Mouse (Mus musculus) spleen, adult 12 weeks (tissue): ENCODE data around the gene Pabpc1l.
"Not testable (repeated sequence)": the region's sequence is repeated elsewhere in the genome, so short reads cannot be mapped to it uniquely, and the experiment has no call there.

Source experiments
- DNase-seq: peaks from one replicate; pipeline ENCODE4 v3.0.0; 2022; ENCODE audit warnings: low spot score

Pabpc1l gene

GRCm38 (mm10) chr2:164038407-164039028 is 13.3 kb downstream of the Pabpc1l start:
- DNase-seq = no peak

DNA sequence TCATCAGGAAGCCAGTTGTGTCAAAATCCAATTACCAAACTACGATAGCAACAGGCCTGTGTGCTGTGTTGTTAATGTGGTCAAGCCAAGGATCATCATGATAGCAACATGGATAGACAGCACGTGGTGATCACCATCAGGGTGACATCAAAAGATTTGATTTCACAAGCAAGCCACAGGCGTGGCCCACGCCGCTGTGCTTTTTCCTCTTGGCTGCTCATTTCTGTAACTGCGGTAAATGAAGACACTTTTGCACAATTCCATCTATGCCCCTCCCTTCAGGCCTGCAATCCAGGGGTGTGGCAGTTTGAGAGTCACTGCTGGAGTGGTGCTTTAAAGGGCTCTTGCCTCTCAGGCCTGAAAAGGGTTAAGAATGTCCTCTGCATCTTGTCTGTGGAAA is 15.7 kb downstream of the Pabpc1l start:
- DNase-seq = no peak

GRCm38 (mm10) chr2:164041523-164041922 is 16.3 kb downstream of the Pabpc1l start:
- no peak for DNase-seq

- DNase-seq = peak; percentile 15
Measured at GRCm38 (mm10) chr2:164047197-164047690, 22.0 kb downstream of the Pabpc1l start.

GRCm38 (mm10) chr2:164053767-164054166 is 28.5 kb downstream of the Pabpc1l start:
- DNase-seq = no peak

- no peak for DNase-seq
Measured at GRCm38 (mm10) chr2:164054671-164055070, 29.4 kb downstream of the Pabpc1l start.

GRCm38 (mm10) chr2:164059634-164060235 is 34.5 kb downstream of the Pabpc1l start:
- no peak for DNase-seq

DNA sequence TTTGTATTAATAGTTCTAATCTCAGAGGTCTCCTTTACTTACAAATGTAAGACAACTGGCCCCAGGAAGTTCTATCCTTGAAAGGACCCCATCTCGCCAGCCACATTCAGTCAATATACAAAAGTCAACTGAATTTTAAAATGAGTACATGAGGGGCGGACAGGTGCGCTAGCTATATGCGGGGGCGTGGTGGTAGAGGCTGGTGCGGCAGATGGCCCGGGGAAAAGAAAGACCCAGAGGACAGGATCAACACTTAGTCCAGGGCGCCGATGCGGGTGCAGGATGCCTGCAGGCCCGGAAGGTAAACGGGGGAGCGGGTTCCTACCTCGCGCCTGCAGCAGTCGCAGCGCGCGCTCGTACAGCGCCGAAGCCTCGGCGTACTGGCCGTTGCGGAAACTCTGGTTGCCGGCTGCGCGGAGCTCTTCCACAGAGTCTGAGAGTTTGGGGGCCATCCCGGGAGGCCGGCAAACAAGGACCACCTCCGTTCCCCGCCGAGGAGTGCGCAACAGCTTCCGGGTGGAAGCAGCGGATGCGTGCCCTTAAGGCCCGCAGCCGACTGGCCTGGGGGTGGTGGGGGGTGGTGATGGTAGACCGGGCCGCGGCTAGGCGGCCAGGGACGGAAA is 45.0 kb downstream of the Pabpc1l start, which contains the start of gene Stk4:
Stk4 (plus strand) TSS at position 181 of the 623 bp plus-strand sequence.
- DNase-seq = no peak

DNA sequence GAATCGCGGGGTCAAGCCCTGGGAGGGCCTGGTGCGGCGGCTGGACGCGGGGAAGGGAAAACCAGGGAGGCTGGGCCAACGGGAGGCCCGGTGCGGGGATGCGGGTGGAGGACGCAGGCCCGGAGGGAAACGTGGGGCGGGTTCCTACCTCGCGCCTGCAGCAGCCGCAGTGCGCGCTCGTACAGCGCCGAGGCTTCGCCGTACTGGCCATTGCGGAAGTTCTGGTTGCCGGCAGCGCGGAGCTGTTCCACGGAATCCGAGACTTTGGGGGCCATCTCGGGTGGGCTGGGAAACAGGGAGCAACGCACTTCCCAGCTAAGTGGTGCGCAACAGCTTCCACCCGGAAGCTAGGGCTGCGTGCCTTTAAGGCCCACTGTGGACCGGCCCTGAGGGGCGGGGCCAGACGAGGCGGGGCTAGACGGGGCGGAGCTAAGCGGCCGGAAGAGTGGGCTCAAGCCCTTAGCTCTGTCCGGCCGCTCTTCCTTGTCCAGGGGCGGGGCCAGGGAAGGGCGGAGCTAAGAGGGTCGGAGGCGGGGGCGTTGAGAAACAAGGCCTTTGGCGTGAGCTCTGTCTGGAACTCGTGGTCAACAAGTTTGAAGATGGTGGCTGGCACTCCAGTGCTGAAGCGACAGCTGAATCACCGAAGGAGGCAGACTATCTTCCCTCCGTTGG is 45.7 kb downstream of the Pabpc1l start, which contains the start of gene Tomm34:
Tomm34 (minus strand) TSS at position 405 of the 672 bp plus-strand sequence.
- DNase-seq = peak; percentile 93

- not testable (repeated sequence) for DNase-seq
Measured at GRCm38 (mm10) chr2:164071437-164071820, 46.2 kb downstream of the Pabpc1l start.

DNA sequence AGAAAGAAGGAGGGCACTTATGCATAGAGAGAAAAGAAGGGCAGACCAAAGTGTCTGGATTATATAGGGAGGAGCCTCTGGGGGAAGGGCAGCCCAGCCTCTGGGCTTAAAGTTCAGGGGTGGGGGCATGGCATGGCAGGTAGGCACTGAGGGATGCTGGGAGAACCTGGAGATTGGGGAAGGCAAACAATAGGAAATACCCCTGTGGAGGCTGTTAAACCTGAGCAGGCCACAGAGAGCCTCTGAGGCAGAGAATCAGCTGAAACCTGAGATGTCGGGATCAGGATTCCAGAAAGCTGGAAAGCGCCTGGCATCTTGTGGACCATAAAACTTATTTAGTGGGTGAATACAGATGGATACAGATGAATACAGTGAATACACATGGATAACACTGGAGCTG is 46.9 kb downstream of the Pabpc1l start:
- no peak for DNase-seq

GRCm38 (mm10) chr2:164073120-164073519 is 47.9 kb downstream of the Pabpc1l start:
- DNase-seq = no peak

DNA sequence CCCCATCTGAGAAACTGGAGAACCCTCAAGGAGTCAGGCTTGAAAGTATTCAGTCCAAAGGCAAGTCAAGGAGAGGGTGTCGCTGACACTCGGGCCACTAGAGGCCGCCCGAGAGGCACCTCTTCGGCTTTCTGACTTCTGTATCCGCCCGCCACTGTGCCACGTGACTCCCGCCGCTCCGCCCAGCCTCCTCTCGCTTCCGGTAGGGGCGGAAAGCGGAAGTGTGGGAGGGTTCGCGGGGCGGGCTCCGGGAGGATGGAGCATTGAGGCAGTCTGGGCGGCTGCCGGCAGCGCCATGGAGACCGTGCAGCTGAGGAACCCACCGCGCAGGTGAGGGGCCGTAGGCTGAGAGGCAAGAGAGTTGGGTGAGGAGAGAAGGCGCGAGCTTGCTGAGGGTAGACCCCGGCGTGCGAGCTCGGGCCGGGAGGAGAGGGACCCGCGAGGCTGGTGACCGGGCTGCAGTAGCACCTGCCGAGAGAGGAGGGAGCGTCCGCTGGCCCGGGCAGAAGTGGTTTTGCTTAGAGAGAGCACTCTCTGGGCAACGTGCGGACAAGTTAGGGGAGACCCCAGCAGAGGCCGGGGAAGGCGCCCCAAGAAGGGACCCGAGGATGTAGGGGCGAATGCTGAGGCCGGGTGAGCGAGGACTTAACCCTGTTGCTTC is 48.8 kb downstream of the Pabpc1l start:
- DNase-seq = peak; percentile 98

- DNase-seq = peak; percentile 7
Measured at GRCm38 (mm10) chr2:164075088-164075487, 49.8 kb downstream of the Pabpc1l start.

GRCm38 (mm10) chr2:164076874-164077425 is 51.7 kb downstream of the Pabpc1l start:
- DNase-seq = no peak

DNA sequence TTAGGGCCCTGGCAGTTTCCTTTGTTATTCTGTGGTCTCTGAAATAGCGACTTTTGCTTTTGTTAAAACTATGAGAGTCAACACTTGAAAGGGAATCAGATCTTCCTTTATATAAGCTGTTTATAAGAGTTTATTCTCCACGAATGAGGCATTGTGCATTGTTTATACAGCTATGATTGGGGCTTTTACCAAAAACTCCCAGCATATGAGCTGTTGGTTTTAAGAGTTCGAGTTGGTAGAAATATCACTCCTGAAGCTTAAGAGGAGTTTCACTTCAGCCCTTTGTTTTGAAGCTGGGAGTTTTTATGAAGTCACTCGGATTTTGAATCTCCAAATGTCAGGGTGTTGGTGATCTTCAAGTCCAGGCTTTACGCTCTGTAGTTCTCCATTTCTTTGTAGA is 52.6 kb downstream of the Pabpc1l start:
- DNase-seq = no peak

GRCm38 (mm10) chr2:164079488-164079887 is 54.2 kb downstream of the Pabpc1l start:
- DNase-seq = no peak

DNA sequence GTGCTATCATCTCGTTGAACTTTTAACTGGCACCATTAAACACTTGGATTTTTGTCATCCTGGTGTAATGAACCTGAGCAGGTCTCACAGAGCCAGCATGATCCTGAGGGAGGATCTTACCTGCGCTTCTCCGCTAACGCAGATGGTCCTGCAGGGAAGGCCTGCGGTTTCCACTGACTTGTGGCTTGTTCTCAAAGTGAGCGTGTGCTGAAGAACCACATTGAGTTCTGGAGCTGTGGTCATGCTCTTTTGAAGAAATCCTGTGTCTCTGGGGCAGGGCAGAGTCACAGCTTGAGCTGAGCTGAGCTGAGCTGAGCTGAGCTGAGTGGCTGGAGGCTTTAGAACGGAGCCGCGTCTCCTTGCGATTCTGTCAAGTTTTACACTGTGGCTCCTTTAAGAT is 56.3 kb downstream of the Pabpc1l start:
- no peak for DNase-seq

- DNase-seq = no peak
Measured at GRCm38 (mm10) chr2:164082175-164082574, 56.9 kb downstream of the Pabpc1l start.

DNA sequence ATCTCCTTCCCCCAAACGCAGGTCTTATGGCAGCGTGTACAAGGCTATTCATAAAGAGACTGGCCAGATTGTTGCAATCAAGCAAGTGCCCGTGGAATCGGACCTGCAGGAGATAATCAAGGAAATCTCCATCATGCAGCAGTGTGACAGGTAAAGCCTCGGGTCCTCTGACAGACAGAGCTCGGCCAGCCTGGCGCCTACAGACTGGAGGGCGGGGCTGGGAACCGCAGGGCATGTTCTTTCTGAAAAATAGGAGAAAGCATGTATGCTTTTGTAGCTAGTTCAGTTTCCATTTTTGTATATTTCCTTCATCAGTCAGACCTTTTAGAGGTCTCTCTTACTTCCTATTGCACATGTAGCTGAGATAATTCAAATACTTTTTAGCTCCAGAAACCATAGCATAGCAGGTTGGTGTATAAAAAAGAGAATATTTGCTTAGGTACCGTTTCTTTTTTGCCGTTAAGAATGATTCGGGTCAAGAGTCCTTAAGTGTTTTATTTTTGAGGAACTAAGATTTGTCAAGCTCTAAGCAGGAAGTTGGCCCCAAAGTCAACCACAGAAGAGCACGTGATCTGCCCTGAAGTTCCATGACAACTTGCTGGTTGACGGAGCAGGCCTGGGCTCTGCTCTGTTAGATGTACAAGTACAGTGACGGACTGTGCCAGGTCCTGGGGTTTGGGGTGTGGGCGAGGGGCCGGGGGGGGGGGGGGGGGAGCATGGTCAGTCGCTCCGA is 58.5 kb downstream of the Pabpc1l start:
- DNase-seq = peak; percentile 55

GRCm38 (mm10) chr2:164084342-164084700 is 59.1 kb downstream of the Pabpc1l start:
- DNase-seq = peak; percentile 13
